9 mouse cellular contexts compared by ENCODE assay signal in the genomic region with DNA sequence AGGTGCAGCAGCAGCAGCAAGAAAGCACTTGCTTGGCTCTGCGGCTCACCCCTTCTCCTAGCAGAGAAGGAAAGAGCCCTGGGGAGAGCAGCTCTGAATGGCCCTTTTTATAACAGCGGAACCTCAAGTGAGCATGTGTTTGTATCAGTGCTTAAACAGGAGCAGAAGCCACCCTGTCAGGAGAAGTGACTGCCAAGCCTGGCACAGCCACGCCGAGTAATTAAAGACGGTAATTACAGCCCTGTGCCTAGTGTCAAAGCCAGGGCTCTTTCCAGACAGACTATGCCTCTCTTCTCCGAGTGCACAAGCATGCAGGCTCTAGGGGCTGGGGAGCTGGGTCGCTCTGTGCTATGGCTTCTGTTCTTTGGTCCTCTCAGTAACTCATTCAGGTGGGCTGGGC. TPM values are rescaled to one million over a fixed set of nuclear protein-coding genes. Genes with fewer than 3 reads are reported as not detected.
A peak's percentile ranks its signal among the peaks of the same experiment; 100 is the strongest.
DNase-seq lines count a peak whose midpoint lies in the region; ATAC-seq and TF ChIP-seq lines count a peak whose summit lies in the region.
"Had no signal": no experiment of that assay in that cellular context is flagged by ENCODE, and none has a peak within 500 bp of the region (broad histone marks: within the 10 kb centered on the region; RNA-seq: fewer than 3 reads in every experiment).

No protein-coding gene starts in this region.

- peak overlapping the region; percentile 91 for H3K27ac ChIP-seq in heart, embryonic 11.5 days (ENCODE audit: low read depth, low read length)
- peak overlapping the region; percentile 77 for H3K27ac ChIP-seq in forebrain, embryonic 15.5 days (replicated peaks)
- H3K27ac ChIP-seq: kidney, postnatal 0 days had no signal

- no peaks in the 10 kb centered on the region for H3K27me3 ChIP-seq in heart, embryonic 11.5 days (ENCODE audit: control insufficient read depth, insufficient read depth, low read length)
- H3K27me3 ChIP-seq in forebrain, embryonic 15.5 days: no peaks in the 10 kb centered on the region

- no peak for ATAC-seq in heart, embryonic 11.5 days (replicated peaks; ENCODE audit: insufficient number of reproducible peaks, low FRiP score, low TSS enrichment)
- ATAC-seq in forebrain, embryonic 15.5 days (replicated peaks): peak; percentile 82

- H3K36me3 ChIP-seq in heart, embryonic 11.5 days (ENCODE audit: control insufficient read depth, insufficient read depth, low read length): no peaks in the 10 kb centered on the region
- H3K36me3 ChIP-seq in forebrain, embryonic 15.5 days: no peaks in the 10 kb centered on the region

- no peak overlapping the region for H3K4me2 ChIP-seq in heart, embryonic 11.5 days
- no peak overlapping the region for H3K4me2 ChIP-seq in forebrain, embryonic 15.5 days (replicated peaks)

- 55% methylated on average over 7 of the region's 7 CpGs for WGBS in heart, embryonic 11.5 days (ENCODE audit: insufficient replicate concordance)
- 8% methylated on average over 7 of the region's 7 CpGs for WGBS in forebrain, embryonic 15.5 days

- H3K9ac ChIP-seq in heart, embryonic 11.5 days (ENCODE audit: low read depth, low read length): no peak overlapping the region
- H3K9ac ChIP-seq in forebrain, embryonic 15.5 days (replicated peaks): no peak overlapping the region

- peaks cover 91% of the 10 kb centered on the region for H3K4me1 ChIP-seq in heart, embryonic 11.5 days (ENCODE audit: control insufficient read depth, insufficient read depth, low read length)
- peaks cover 58% of the 10 kb centered on the region for H3K4me1 ChIP-seq in forebrain, embryonic 15.5 days

- H3K4me3 ChIP-seq in heart, embryonic 11.5 days (ENCODE audit: low read depth, low read length): no peak overlapping the region
- no peak overlapping the region for H3K4me3 ChIP-seq in forebrain, embryonic 15.5 days

- intact Hi-C loops in heart, postnatal 25 days (cut with DNase I): no loop called here
- intact Hi-C loops in left cerebral cortex, postnatal 25 days (cut with DNase I): no loop called here

- no peaks in the 10 kb centered on the region for H3K9me3 ChIP-seq in heart, embryonic 11.5 days (replicated peaks; ENCODE audit: control insufficient read depth, low read length)
- H3K9me3 ChIP-seq in forebrain, embryonic 15.5 days: no peaks in the 10 kb centered on the region

- no peak for TF ChIP-seq CTCF in brain, embryonic 14.5 days (IDR thresholded peaks at IDR 0.05; ENCODE audit: borderline replicate concordance, extremely low read depth, insufficient read depth, insufficient read length)

- DNase-seq in heart, postnatal 25 days (ENCODE audit: low spot score): no peak
- peak; percentile 95 for DNase-seq in brain, embryonic 14.5 days (ENCODE audit: low read depth)
- DNase-seq in left cerebral cortex, postnatal 25 days (ENCODE audit: low spot score in 2 of 2): peak; percentile 26 to 50
- DNase-seq in thymus, postnatal 14 days: no peak
- DNase-seq in kidney, postnatal 36 days: no peak
- DNase-seq in lung, postnatal 25 days (ENCODE audit: low spot score): no peak

- TF ChIP-seq POLR2A in brain, embryonic 14.5 days (IDR thresholded peaks at IDR 0.05; ENCODE audit: borderline replicate concordance, extremely low read depth, insufficient read depth, insufficient read length, poor library complexity, severe bottlenecking): no peak

RNA-seq across cellular contexts. Expression of gene Shb, which starts 54.1 kb away (rescaled TPM):
- polyA plus RNA-seq in heart, embryonic 11.5 days (2014; fragmentation: Nextera tagmentation; extraction: Ambion mirVana): 9.2 and 11.1 TPM in 2 replicates
- total RNA-seq in heart, postnatal 25 days (2021): 10 to 100 TPM; 34.9 to 37.7 TPM
- 36.4 and 47.2 TPM in 2 replicates for polyA plus RNA-seq in brain, embryonic 14.5 days (2012; rRNA removed)
- 13.1 and 13.3 TPM in 2 replicates for polyA plus RNA-seq in forebrain, embryonic 15.5 days (2015; fragmentation: Nextera tagmentation; extraction: Ambion mirVana)
- 10 to 100 TPM in 1 of 2 experiments, 1 to 10 TPM in 1; 9.0 to 11.8 TPM for total RNA-seq in left cerebral cortex, postnatal 25 days (2021)

Comparison
In these comparisons a context has a peak if more than half of its experiments do, and no peak if none do; other contexts are left out.
1. DNase-seq: peak in brain, embryonic 14.5 days (single experiment) and left cerebral cortex, postnatal 25 days (2 of 2); none in heart, postnatal 25 days (single experiment), thymus, postnatal 14 days (single experiment), kidney, postnatal 36 days (0 of 2) and lung, postnatal 25 days (single experiment).